Mouse (Mus musculus) layer of hippocampus, adult 18-20 months (tissue): ENCODE measurements around the gene Olfr701. TPM values are rescaled to one million over a fixed set of nuclear protein-coding genes. Genes with fewer than 3 reads are reported as not detected.

Source experiments
- DNase-seq, 2 experiments: peaks; one replicate each; pipeline ENCODE4 v3.0.0; 2022; ENCODE audit warnings: low spot score in 2 of 2
- long read RNA-seq: library from polyadenylated mRNA; stranded (forward); transcript quantifications from one replicate; pipeline ENCODE4 v2.0.0, GENCODE M21; 2021
- total RNA-seq, 2 experiments: library from RNA; stranded (reverse); gene quantifications; 2 replicates each; pipeline ENCODE4 v1.2.3; 2021

Gene Olfr701
- not detected for total RNA-seq
- long read RNA-seq: 0 reads

GRCm38 (mm10) chr7:106813829-106814228 lies at the start of gene Olfr701:
Olfr701 (plus strand) TSS chr7:106814129.
- no peak for DNase-seq

GRCm38 (mm10) chr7:106788330-106788729 lies 25.6 kb upstream of the Olfr701 start:
- no peak for DNase-seq

DNA sequence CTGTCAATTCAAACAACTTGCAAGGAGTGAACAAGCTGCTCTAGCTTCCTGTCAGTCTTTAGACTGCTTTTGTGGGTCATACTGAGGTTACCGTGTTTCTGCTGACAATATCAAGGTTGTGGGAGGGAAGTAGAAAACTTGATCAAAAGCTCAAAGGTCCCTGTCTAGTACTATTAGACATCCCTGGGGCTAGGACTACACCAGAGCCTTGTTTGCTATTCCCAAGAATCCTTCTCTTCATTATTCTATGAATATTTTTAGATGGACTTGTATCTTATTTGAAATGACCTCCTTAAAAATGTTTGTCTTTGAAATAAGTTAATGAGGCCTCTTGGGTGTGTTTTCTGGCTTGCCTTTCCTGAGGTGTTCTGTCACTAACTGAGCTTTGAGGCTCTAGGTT lies 20.8 kb upstream of the Olfr701 start, which contains the start of gene Olfr699:
Olfr699 (minus strand) TSS at position 101 of the 400 bp plus-strand sequence.
- no peak for DNase-seq

GRCm38 (mm10) chr7:106808734-106809133 lies 5.2 kb upstream of the Olfr701 start, which contains the start of gene Olfr700:
Olfr700 (minus strand) TSS chr7:106808834.
- no peak for DNase-seq

DNA sequence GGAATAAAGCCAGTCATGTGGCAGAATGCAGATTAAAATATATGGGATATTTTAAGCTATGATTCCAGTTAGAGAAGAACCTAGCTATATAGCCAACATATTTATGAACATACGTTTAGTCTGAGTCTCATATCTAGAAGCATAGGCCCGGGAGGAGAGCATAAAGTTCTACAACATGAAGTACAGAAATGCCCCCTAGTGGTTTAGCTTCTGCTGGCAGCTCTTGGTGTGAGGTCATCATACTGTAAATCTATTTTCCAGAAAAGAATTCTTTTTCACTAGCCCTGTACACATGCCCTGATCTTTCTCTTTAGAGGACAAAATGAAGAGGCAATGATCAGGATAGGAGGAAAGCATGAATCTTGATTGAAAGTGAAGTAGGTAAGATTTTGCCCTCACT lies 1.8 kb downstream of the Olfr701 start:
- no peak for DNase-seq

DNA sequence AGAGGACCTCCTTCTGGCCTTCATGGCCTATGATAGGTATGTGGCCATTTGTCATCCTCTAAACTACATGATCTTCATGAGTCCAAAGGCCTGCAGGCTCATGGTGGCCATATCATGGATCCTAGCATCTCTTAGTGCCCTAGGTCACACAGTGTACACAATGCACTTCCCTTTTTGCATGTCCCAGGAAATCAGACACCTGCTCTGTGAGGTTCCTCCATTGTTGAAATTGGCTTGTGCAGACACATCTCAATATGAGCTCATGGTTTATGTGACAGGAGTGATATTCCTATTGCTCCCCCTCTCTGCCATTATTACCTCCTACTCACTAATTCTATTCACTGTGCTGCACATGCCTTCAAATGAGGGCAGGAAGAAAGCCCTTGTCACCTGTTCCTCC lies 4.5 kb downstream of the Olfr701 start:
- no peak for DNase-seq

DNA sequence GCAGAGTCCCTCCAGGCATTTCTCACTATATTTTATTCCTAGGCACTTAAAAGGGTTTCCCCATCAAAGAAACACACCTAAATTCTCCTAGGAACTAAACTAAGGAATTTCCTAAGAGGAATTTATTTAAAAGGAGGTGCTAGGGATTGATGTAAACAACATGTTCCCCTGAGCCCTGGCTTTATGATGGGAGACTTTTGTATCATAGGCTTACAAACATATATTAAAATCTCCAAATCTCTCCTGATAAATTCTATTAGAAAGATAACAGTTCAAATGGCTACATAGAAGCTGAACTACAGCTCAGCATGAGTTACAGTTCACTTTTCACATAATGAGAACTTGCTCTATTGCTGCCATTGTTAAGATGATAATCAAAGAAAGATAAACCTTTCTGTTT lies 19.9 kb downstream of the Olfr701 start, which contains the start of gene Olfr702:
Olfr702 (minus strand) TSS at position 101 of the 400 bp plus-strand sequence.
- no peak for DNase-seq

GRCm38 (mm10) chr7:106843060-106843459 lies 29.1 kb downstream of the Olfr701 start, which contains the start of gene Olfr703:
Olfr703 (plus strand) TSS chr7:106843360.
- DNase-seq: no peak

GRCm38 (mm10) chr7:106862885-106863284 lies 49.0 kb downstream of the Olfr701 start, which contains the start of gene Olfr704:
Olfr704 (plus strand) TSS chr7:106863185.
- DNase-seq: no peak

Other genes with a start within 250 kb of the Olfr701 start
- gene Olfr693, start 133.5 kb upstream of the Olfr701 start, total RNA-seq: not detected
- not detected for gene Olfr694, start 122.3 kb upstream of the Olfr701 start, total RNA-seq
- not detected for gene Olfr695, start 97.7 kb upstream of the Olfr701 start, total RNA-seq
- not detected for gene Olfr697, start 71.7 kb upstream of the Olfr701 start, total RNA-seq
- not detected for gene Olfr698, start 58.7 kb upstream of the Olfr701 start, total RNA-seq
- gene Olfr699, start 20.9 kb upstream of the Olfr701 start, total RNA-seq: not detected
- not detected for gene Olfr700, start 5.3 kb upstream of the Olfr701 start, total RNA-seq
- gene Olfr702, start 19.8 kb downstream of the Olfr701 start, total RNA-seq: not detected
- not detected for gene Olfr703, start 29.2 kb downstream of the Olfr701 start, total RNA-seq
- gene Olfr704, start 49.1 kb downstream of the Olfr701 start, total RNA-seq: not detected
- not detected for gene Olfr705, start 62.8 kb downstream of the Olfr701 start, total RNA-seq
- gene Olfr706, start 74.0 kb downstream of the Olfr701 start, total RNA-seq: not detected
- gene Olfr707, start 87.1 kb downstream of the Olfr701 start, total RNA-seq: not detected
- not detected for gene Olfr1532-ps1, start 93.9 kb downstream of the Olfr701 start, total RNA-seq
- not detected for gene Olfr709-ps1, start 118.1 kb downstream of the Olfr701 start, total RNA-seq
- not detected for gene Olfr710, start 134.2 kb downstream of the Olfr701 start, total RNA-seq
- not detected for gene Olfr6, start 149.8 kb downstream of the Olfr701 start, total RNA-seq
- not detected for gene Olfr711, start 161.3 kb downstream of the Olfr701 start, total RNA-seq
- gene Olfr2, start 191.9 kb downstream of the Olfr701 start, total RNA-seq: not detected
- not detected for gene Olfr713, start 217.0 kb downstream of the Olfr701 start, total RNA-seq